Mouse (Mus musculus) intestine, embryonic 15.5 days (tissue): ENCODE measurements around the gene Cox5a. TPM values are rescaled to one million over a fixed set of nuclear protein-coding genes. Genes with fewer than 3 reads are reported as not detected.
A peak's percentile ranks its signal among the peaks of the same experiment; 100 is the strongest.

Experiments used
- ATAC-seq: fragments of 200-750 bp; cut with Nextera tagmentation; 2 replicates; pipeline ENCODE4 v1.8.0; 2017; ENCODE audit warnings: moderate TSS enrichment, moderate library complexity
- H3K27ac ChIP-seq: fragments of 300-500 bp; sonication (generic); 2 replicates; pipeline ENCODE4 v1.5.1; 2015; ENCODE audit warnings: mild to moderate bottlenecking, inconsistent platforms
- H3K27me3 ChIP-seq: fragments of 300-500 bp; sonication (generic); replicated peaks from 2 replicates; pipeline ENCODE4 v1.6.1; 2015; ENCODE audit warnings: inconsistent platforms
- H3K36me3 ChIP-seq: fragments of 300-500 bp; sonication (generic); 2 replicates; pipeline ENCODE4 v1.6.1; 2015; ENCODE audit warnings: inconsistent platforms
- H3K4me1 ChIP-seq: fragments of 300-500 bp; sonication (generic); replicated peaks from 2 replicates; pipeline ENCODE4 v1.6.1; 2015; ENCODE audit warnings: inconsistent platforms
- H3K4me2 ChIP-seq: fragments of 300-500 bp; sonication (generic); replicated peaks from 2 replicates; pipeline ENCODE4 v1.6.1; 2015; ENCODE audit warnings: mild to moderate bottlenecking, inconsistent platforms
- H3K4me3 ChIP-seq: fragments of 300-500 bp; sonication (generic); replicated peaks from 2 replicates; pipeline ENCODE4 v1.5.1; 2015; ENCODE audit warnings: inconsistent platforms
- H3K9ac ChIP-seq: fragments of 300-500 bp; sonication (generic); 2 replicates; pipeline ENCODE4 v1.6.1; 2015; ENCODE audit warnings: inconsistent platforms
- H3K9me3 ChIP-seq: fragments of 300-500 bp; sonication (generic); 2 replicates; pipeline ENCODE4 v1.6.1; 2016; ENCODE audit warnings: inconsistent platforms
- WGBS: fragments of 180-500 bp; shearing (Covaris S2); methylation state at CpG from one replicate; pipeline ENCODE4 v1.1.7; 2015; 5-methylcytosine and 5-hydroxymethylcytosine counted together
- polyA plus RNA-seq: library from polyadenylated mRNA; unstranded; fragments of >200 nt; fragmentation: Nextera tagmentation; extraction: Ambion mirVana; gene quantifications from 2 replicates; pipeline ENCODE4 v1.2.1, GENCODE M21; 2015

Gene Cox5a
- 844 and 895 TPM in 2 replicates for polyA plus RNA-seq

GRCm38 (mm10) chr9:57521056-57521911, at the start of gene Cox5a:
TSS of gene Cox5a (plus strand) at chr9:57521274.
- ATAC-seq, result peak; percentile 99
- H3K9me3 ChIP-seq, result no peaks in the 10 kb centered on the region
- peak within 1 kb of the TSS; percentile 89 for H3K4me3 ChIP-seq
- H3K27me3 ChIP-seq, result no peaks in the 10 kb centered on the region
- WGBS, result under 1% methylated on average over 95 of the region's 95 CpGs
- peaks cover 8% of the 10 kb centered on the region; the same call in 1 of the 2 replicates for H3K4me1 ChIP-seq
- H3K9ac ChIP-seq, result peak within 1 kb of the TSS; percentile 94
- no peaks in the 10 kb centered on the region for H3K36me3 ChIP-seq
- peak within 1 kb of the TSS; percentile 70 for H3K4me2 ChIP-seq
- peak within 1 kb of the TSS; percentile 96 for H3K27ac ChIP-seq

GRCm38 (mm10) chr9:57485774-57486173, 35.3 kb upstream of the Cox5a start:
- no peaks in the 10 kb centered on the region; the same call in 1 of the 2 replicates for H3K27me3 ChIP-seq
- no peak overlapping the region for H3K4me3 ChIP-seq
- no peaks in the 10 kb centered on the region for H3K36me3 ChIP-seq
- no peak overlapping the region for H3K9ac ChIP-seq
- H3K4me1 ChIP-seq, result no peaks in the 10 kb centered on the region
- no peaks in the 10 kb centered on the region for H3K9me3 ChIP-seq
- no peak overlapping the region for H3K4me2 ChIP-seq
- WGBS, result 14% methylated on average over 7 of the region's 7 CpGs
- ATAC-seq, result peak; percentile 56; the same call in 1 of the 2 replicates
- H3K27ac ChIP-seq, result no peak overlapping the region

- no peak for ATAC-seq
- no peak overlapping the region for H3K4me2 ChIP-seq
- H3K9me3 ChIP-seq, result no peaks in the 10 kb centered on the region
- no peaks in the 10 kb centered on the region; the same call in 1 of the 2 replicates for H3K27me3 ChIP-seq
- no peaks in the 10 kb centered on the region for H3K4me1 ChIP-seq
- 67% methylated on average over 7 of the region's 7 CpGs for WGBS
- H3K9ac ChIP-seq, result no peak overlapping the region
- H3K4me3 ChIP-seq, result no peak overlapping the region
- H3K36me3 ChIP-seq, result no peaks in the 10 kb centered on the region
- no peak overlapping the region for H3K27ac ChIP-seq
Measured at GRCm38 (mm10) chr9:57487807-57488206, 33.3 kb upstream of the Cox5a start.

GRCm38 (mm10) chr9:57493532-57493931, 27.5 kb upstream of the Cox5a start:
- Histone ChIP-seq H3K27me3 (no peaks in the 10 kb centered on the region), H3K9ac (no peak overlapping the region), H3K4me3 (no peak overlapping the region), H3K4me1 (no peaks in the 10 kb centered on the region), H3K9me3 (no peaks in the 10 kb centered on the region), H3K4me2 (no peak overlapping the region), H3K27ac (no peak overlapping the region), H3K36me3 (no peaks in the 10 kb centered on the region)
- 91% methylated on average over 2 of the region's 2 CpGs for WGBS
- ATAC-seq, result no peak

GRCm38 (mm10) chr9:57494970-57495369, 26.1 kb upstream of the Cox5a start:
- Histone ChIP-seq H3K27me3 (peaks cover 6% of the 10 kb centered on the region; the same call in 1 of the 2 replicates), H3K4me3 (no peak overlapping the region), H3K4me2 (no peak overlapping the region), H3K4me1 (no peaks in the 10 kb centered on the region), H3K9me3 (no peaks in the 10 kb centered on the region), H3K36me3 (no peaks in the 10 kb centered on the region), H3K27ac (no peak overlapping the region), H3K9ac (no peak overlapping the region)
- no peak for ATAC-seq

- Histone ChIP-seq H3K9me3 (no peaks in the 10 kb centered on the region), H3K27me3 (peaks cover 28% of the 10 kb centered on the region), H3K36me3 (no peaks in the 10 kb centered on the region), H3K9ac (no peak overlapping the region), H3K4me1 (peaks cover 3% of the 10 kb centered on the region; the same call in 1 of the 2 replicates), H3K27ac (no peak overlapping the region), H3K4me3 (no peak overlapping the region), H3K4me2 (no peak overlapping the region)
- ATAC-seq, result no peak
- WGBS, result 54% methylated on average over 5 of the region's 5 CpGs
Measured at GRCm38 (mm10) chr9:57497236-57497635, 23.8 kb upstream of the Cox5a start.

GRCm38 (mm10) chr9:57498536-57498935, 22.5 kb upstream of the Cox5a start:
- no peaks in the 10 kb centered on the region for H3K36me3 ChIP-seq
- H3K4me1 ChIP-seq, result peaks cover 12% of the 10 kb centered on the region
- H3K4me2 ChIP-seq, result no peak overlapping the region
- no peak overlapping the region for H3K4me3 ChIP-seq
- 60% methylated on average over 7 of the region's 7 CpGs for WGBS
- ATAC-seq, result no peak
- H3K9ac ChIP-seq, result no peak overlapping the region
- H3K27ac ChIP-seq, result no peak overlapping the region
- H3K27me3 ChIP-seq, result peaks cover 41% of the 10 kb centered on the region
- H3K9me3 ChIP-seq, result no peaks in the 10 kb centered on the region

- Histone ChIP-seq H3K36me3 (no peaks in the 10 kb centered on the region), H3K4me1 (peaks cover 36% of the 10 kb centered on the region), H3K9me3 (no peaks in the 10 kb centered on the region), H3K9ac (no peak overlapping the region), H3K27ac (no peak overlapping the region), H3K4me2 (0 out of 2 replicates have a peak overlapping the region, but pooled peaks have one; percentile 24), H3K27me3 (peaks cover 68% of the 10 kb centered on the region), H3K4me3 (no peak overlapping the region)
- 13% methylated on average over 13 of the region's 13 CpGs for WGBS
- no peak for ATAC-seq
Measured at GRCm38 (mm10) chr9:57501452-57501851, 19.6 kb upstream of the Cox5a start.

GRCm38 (mm10) chr9:57501861-57502260, 19.2 kb upstream of the Cox5a start:
- Histone ChIP-seq H3K27ac (no peak overlapping the region), H3K4me2 (0 out of 2 replicates have a peak overlapping the region, but pooled peaks have one; percentile 24), H3K4me3 (no peak overlapping the region), H3K9me3 (no peaks in the 10 kb centered on the region), H3K36me3 (no peaks in the 10 kb centered on the region), H3K4me1 (peaks cover 36% of the 10 kb centered on the region), H3K27me3 (peaks cover 69% of the 10 kb centered on the region), H3K9ac (no peak overlapping the region)
- 7% methylated on average over 20 of the region's 20 CpGs for WGBS
- no peak for ATAC-seq

GRCm38 (mm10) chr9:57502911-57503621, 18.0 kb upstream of the Cox5a start:
- Histone ChIP-seq H3K9me3 (no peaks in the 10 kb centered on the region), H3K36me3 (no peaks in the 10 kb centered on the region), H3K9ac (no peak overlapping the region; the same call in 1 of the 2 replicates), H3K27me3 (peaks cover 69% of the 10 kb centered on the region), H3K4me1 (peaks cover 36% of the 10 kb centered on the region), H3K27ac (no peak overlapping the region), H3K4me2 (peak overlapping the region; percentile 95), H3K4me3 (peak overlapping the region; percentile 46)
- WGBS, result 5% methylated on average over 23 of the region's 23 CpGs
- 0 out of 2 replicates have a peak, but pooled peaks have one; percentile 5 for ATAC-seq

GRCm38 (mm10) chr9:57503622-57504380, 17.3 kb upstream of the Cox5a start, which contains the start of gene Rpp25:
TSS of gene Rpp25 (plus strand) at chr9:57504026.
- Histone ChIP-seq H3K9me3 (no peaks in the 10 kb centered on the region), H3K4me1 (peaks cover 36% of the 10 kb centered on the region), H3K4me2 (peak within 1 kb of the TSS; percentile 95), H3K27me3 (peaks cover 69% of the 10 kb centered on the region), H3K36me3 (no peaks in the 10 kb centered on the region), H3K9ac (peak within 1 kb of the TSS; percentile 39), H3K27ac (no peak within 1 kb of the TSS), H3K4me3 (peak within 1 kb of the TSS; percentile 46)
- WGBS, result under 1% methylated on average over 46 of the region's 46 CpGs
- ATAC-seq, result peak; percentile 86

- Histone ChIP-seq H3K9me3 (no peaks in the 10 kb centered on the region), H3K27me3 (peaks cover 69% of the 10 kb centered on the region), H3K9ac (peak overlapping the region; percentile 39), H3K4me3 (peak overlapping the region; percentile 46), H3K4me2 (peak overlapping the region; percentile 95), H3K36me3 (no peaks in the 10 kb centered on the region), H3K4me1 (peaks cover 36% of the 10 kb centered on the region), H3K27ac (no peak overlapping the region)
- 1% methylated on average over 34 of the region's 34 CpGs for WGBS
- ATAC-seq, result peak; percentile 83
Measured at GRCm38 (mm10) chr9:57504381-57504700, 16.7 kb upstream of the Cox5a start.
